ENCODE assay signal across 8 mouse cellular contexts in genomic region chr7:25009099-25009700, GRCm38 (mm10). TPM values are rescaled to one million over a fixed set of nuclear protein-coding genes. Genes with fewer than 3 reads are reported as not detected.
DNase-seq lines count a peak whose midpoint lies in the region; ATAC-seq lines count a peak whose summit lies in the region.

No protein-coding gene starts in this region.

- peaks cover 66% of the 10 kb centered on the region for H3K27me3 ChIP-seq in embryonic facial prominence, embryonic 11.5 days (ENCODE audit: control insufficient read depth, insufficient read depth, low read length)

- no peak overlapping the region for H3K9ac ChIP-seq in embryonic facial prominence, embryonic 11.5 days (replicated peaks; ENCODE audit: low read length)

- H3K9me3 ChIP-seq in embryonic facial prominence, embryonic 11.5 days (replicated peaks; ENCODE audit: control insufficient read depth, low read length), result no peaks in the 10 kb centered on the region

- 6% methylated on average over 20 of the region's 20 CpGs for WGBS in embryonic facial prominence, embryonic 11.5 days

- H3K4me2 ChIP-seq in embryonic facial prominence, embryonic 11.5 days (ENCODE audit: low read depth, low read length), result no peak overlapping the region

- peaks cover 7% of the 10 kb centered on the region for H3K4me1 ChIP-seq in embryonic facial prominence, embryonic 11.5 days (ENCODE audit: control insufficient read depth, insufficient read depth, low read length)

- ATAC-seq in embryonic facial prominence, embryonic 11.5 days (replicated peaks; ENCODE audit: insufficient number of reproducible peaks, low FRiP score, low TSS enrichment, low read depth), result no peak
- ATAC-seq in activated CD4-positive, CD25-positive, alpha-beta regulatory T cell, adult 4 months, result no peak

- no peak overlapping the region for H3K27ac ChIP-seq in embryonic facial prominence, embryonic 11.5 days (replicated peaks; ENCODE audit: low read depth, low read length)

- H3K4me3 ChIP-seq in embryonic facial prominence, embryonic 11.5 days (ENCODE audit: low read depth, low read length), result no peak overlapping the region

- no peaks in the 10 kb centered on the region; the same call in 1 of the 2 replicates for H3K36me3 ChIP-seq in embryonic facial prominence, embryonic 11.5 days (replicated peaks; ENCODE audit: control insufficient read depth, insufficient read depth, low read depth, low read length)

- peak; percentile 89 for DNase-seq in brain, adult 2 months (ENCODE audit: low read depth, low spot score)
- DNase-seq in embryonic facial prominence, embryonic 11.5 days (ENCODE audit: low spot score), result peak; percentile 21
- peak; percentile 68 to 73 for DNase-seq in layer of hippocampus, adult 8-10 months (ENCODE audit: low spot score in 2 of 2)
- peak; percentile 25 for DNase-seq in neural tube, embryonic 10.5 days (ENCODE audit: extremely low spot score, low spot score)
- DNase-seq in testis, postnatal 14 days (ENCODE audit: low spot score), result no peak
- DNase-seq in adrenal gland, postnatal 4 days (ENCODE audit: low spot score in 2 of 2), result no peak
- no peak for DNase-seq in spleen, postnatal 10 days (ENCODE audit: low spot score in 2 of 2)

RNA-seq across cellular contexts. Expression of gene Atp1a3, which starts 3.4 kb away (rescaled TPM):
- 6.8 and 8.5 TPM in 2 replicates for polyA plus RNA-seq in embryonic facial prominence, embryonic 11.5 days (2014; fragmentation: Nextera tagmentation; extraction: Ambion mirVana)
- total RNA-seq in layer of hippocampus, adult 8-10 months (2022), result 1,000 to 10,000 TPM; 2,163 to 2,251 (median 2,216) TPM
- 10 to 100 TPM; 66.4 to 69.0 TPM for total RNA-seq in adrenal gland, postnatal 4 days (2021)
- polyA plus RNA-seq in activated CD4-positive, CD25-positive, alpha-beta regulatory T cell, adult 4 months (2017; shearing (Covaris generic)), result under 1 TPM; 0.65 to 0.92 TPM

RNA-seq across cellular contexts. Expression of gene Rabac1, which starts 36.6 kb away (rescaled TPM):
- 75.9 and 92.5 TPM in 2 replicates for polyA plus RNA-seq in embryonic facial prominence, embryonic 11.5 days (2014; fragmentation: Nextera tagmentation; extraction: Ambion mirVana)
- total RNA-seq in layer of hippocampus, adult 8-10 months (2022), result 100 to 1,000 TPM; 293 to 308 (median 300) TPM
- 100 to 1,000 TPM; 204 to 208 TPM for total RNA-seq in adrenal gland, postnatal 4 days (2021)
- polyA plus RNA-seq in activated CD4-positive, CD25-positive, alpha-beta regulatory T cell, adult 4 months (2017; shearing (Covaris generic)), result 100 to 1,000 TPM; 190 to 202 TPM

Comparison
In these comparisons a context has a peak if more than half of its experiments do, and no peak if none do; other contexts are left out.
1. DNase-seq: peak in brain, adult 2 months (single experiment), embryonic facial prominence, embryonic 11.5 days (single experiment), layer of hippocampus, adult 8-10 months (2 of 2) and neural tube, embryonic 10.5 days (single experiment); none in testis, postnatal 14 days (single experiment), adrenal gland, postnatal 4 days (0 of 2) and spleen, postnatal 10 days (0 of 2).
2. RNA of gene Atp1a3, which starts 3.4 kb away (total RNA-seq): 2,163 to 2,251 TPM in layer of hippocampus, adult 8-10 months; 66.4 to 69.0 TPM in adrenal gland, postnatal 4 days; every median in the first group is over 10 times any median in the second.